Comparison of ENCODE assay signal across 9 mouse cellular contexts in genomic region chr6:50377742-50378720, GRCm38 (mm10).
A peak's percentile ranks its signal among the peaks of the same experiment; 100 is the strongest.
DNase-seq lines count a peak whose midpoint lies in the region; ATAC-seq lines count a peak whose summit lies in the region.
"Had no signal": no experiment of that assay in that cellular context is flagged by ENCODE, and none has a peak within 500 bp of the region (broad histone marks: within the 10 kb centered on the region; RNA-seq: fewer than 3 reads in every experiment).

No protein-coding gene starts in this region.

- H3K9ac ChIP-seq in limb, embryonic 11.5 days (ENCODE audit: low read length) = peak overlapping the region; percentile 18; the same call in 1 of the 2 replicates
- H3K9ac ChIP-seq in hindbrain, embryonic 14.5 days = no peak overlapping the region
- H3K9ac ChIP-seq in hindbrain, embryonic 13.5 days = no peak overlapping the region
- H3K9ac ChIP-seq: neural tube, embryonic 12.5 days had no signal

- DNase-seq in left cerebral cortex, adult 18-20 months (ENCODE audit: low spot score in 2 of 2) = peak; percentile 58 to 69
- no peak for DNase-seq in left cerebral cortex, postnatal 4 days
- DNase-seq in brain, adult 2 months (ENCODE audit: low read depth, low spot score) = peak; percentile 85
- DNase-seq in limb, embryonic 11.5 days (ENCODE audit: low spot score) = peak; percentile 42
- no peak for DNase-seq in hindbrain, embryonic 14.5 days (ENCODE audit: low spot score)
- DNase-seq in cerebellum, adult 18-20 months = no peak

- no peaks in the 10 kb centered on the region for H3K27me3 ChIP-seq in limb, embryonic 11.5 days (ENCODE audit: control insufficient read depth, insufficient read depth, low read length)
- no peaks in the 10 kb centered on the region for H3K27me3 ChIP-seq in hindbrain, embryonic 14.5 days (ENCODE audit: control insufficient read depth, insufficient read depth, low read length)
- no peaks in the 10 kb centered on the region for H3K27me3 ChIP-seq in hindbrain, embryonic 13.5 days
- H3K27me3 ChIP-seq: neural tube, embryonic 12.5 days had no signal

- H3K4me2 ChIP-seq in limb, embryonic 11.5 days (ENCODE audit: low read depth, severe bottlenecking) = no peak overlapping the region
- H3K4me2 ChIP-seq in hindbrain, embryonic 14.5 days (replicated peaks) = no peak overlapping the region
- no peak overlapping the region for H3K4me2 ChIP-seq in hindbrain, embryonic 13.5 days
- H3K4me2 ChIP-seq: neural tube, embryonic 12.5 days had no signal

- ATAC-seq in limb, embryonic 11.5 days (ENCODE audit: insufficient number of reproducible peaks, low FRiP score, low TSS enrichment, low read depth) = no peak
- ATAC-seq in neutrophil, adult 5-6 weeks (ENCODE audit: extremely low read depth, insufficient number of reproducible peaks, low FRiP score, poor library complexity, severe bottlenecking) = peak; percentile 74
- no peak for ATAC-seq in hindbrain, embryonic 14.5 days (ENCODE audit: low FRiP score)
- ATAC-seq in hindbrain, embryonic 13.5 days (ENCODE audit: low FRiP score) = no peak

- H3K36me3 ChIP-seq in limb, embryonic 11.5 days (ENCODE audit: control insufficient read depth, insufficient read depth, low read length) = no peaks in the 10 kb centered on the region
- H3K36me3 ChIP-seq in hindbrain, embryonic 14.5 days (replicated peaks; ENCODE audit: control insufficient read depth, insufficient read depth) = no peaks in the 10 kb centered on the region
- no peaks in the 10 kb centered on the region for H3K36me3 ChIP-seq in hindbrain, embryonic 13.5 days
- H3K36me3 ChIP-seq: neural tube, embryonic 12.5 days had no signal

- H3K9me3 ChIP-seq in limb, embryonic 11.5 days (ENCODE audit: control insufficient read depth, low read length) = no peaks in the 10 kb centered on the region
- no peaks in the 10 kb centered on the region for H3K9me3 ChIP-seq in hindbrain, embryonic 14.5 days (ENCODE audit: control insufficient read depth, low read length)
- H3K9me3 ChIP-seq in hindbrain, embryonic 13.5 days = no peaks in the 10 kb centered on the region
- H3K9me3 ChIP-seq: neural tube, embryonic 12.5 days had no signal

- WGBS in limb, embryonic 11.5 days = 60% methylated on average over 21 of the region's 21 CpGs
- 87% methylated on average over 21 of the region's 21 CpGs for WGBS in hindbrain, embryonic 14.5 days
- WGBS in hindbrain, embryonic 13.5 days = 84% methylated on average over 21 of the region's 21 CpGs

- no peak overlapping the region; the same call in 1 of the 2 replicates for H3K27ac ChIP-seq in limb, embryonic 11.5 days (replicated peaks; ENCODE audit: low read depth, low read length)
- no peak overlapping the region for H3K27ac ChIP-seq in hindbrain, embryonic 14.5 days
- H3K27ac ChIP-seq in hindbrain, embryonic 13.5 days = no peak overlapping the region
- H3K27ac ChIP-seq: neural tube, embryonic 12.5 days had no signal

- H3K4me1 ChIP-seq in limb, embryonic 11.5 days (ENCODE audit: control insufficient read depth, insufficient read depth, low read length) = peaks cover 32% of the 10 kb centered on the region
- H3K4me1 ChIP-seq in hindbrain, embryonic 14.5 days (replicated peaks; ENCODE audit: control insufficient read depth, insufficient read depth, low read length) = no peaks in the 10 kb centered on the region
- peaks cover 5% of the 10 kb centered on the region; the same call in 1 of the 2 replicates for H3K4me1 ChIP-seq in hindbrain, embryonic 13.5 days (replicated peaks)
- H3K4me1 ChIP-seq: neural tube, embryonic 12.5 days had no signal

- no peak overlapping the region for H3K4me3 ChIP-seq in limb, embryonic 11.5 days (ENCODE audit: low read depth, low read length)
- H3K4me3 ChIP-seq in hindbrain, embryonic 14.5 days (replicated peaks; ENCODE audit: low read length) = no peak overlapping the region
- H3K4me3 ChIP-seq in hindbrain, embryonic 13.5 days = no peak overlapping the region
- H3K4me3 ChIP-seq: neural tube, embryonic 12.5 days had no signal

- intact Hi-C loops in left cerebral cortex, postnatal 4 days (cut with DNase I) = no loop called here

Comparison
In these comparisons a context has a peak if more than half of its experiments do, and no peak if none do; other contexts are left out.
1. DNase-seq: peak in left cerebral cortex, adult 18-20 months (2 of 2), brain, adult 2 months (single experiment) and limb, embryonic 11.5 days (single experiment); none in left cerebral cortex, postnatal 4 days (single experiment), hindbrain, embryonic 14.5 days (single experiment) and cerebellum, adult 18-20 months (0 of 2).